Mouse (Mus musculus) T-helper 17 cell (primary cell): ENCODE data around the gene Mosmo.

Source experiments
- in situ Hi-C, 2 experiments: fragments of 300-600 bp; cut with MboI, MseI; formaldehyde crosslinking; loops; 1 replicate in 1 of 2; 2 replicates in 1 of 2; pipeline ENCODE4 v1.15.1; 2025; ENCODE audit warnings: high pct_unique_total_duplicates in 2 of 2

Gene Mosmo

GRCm38 (mm10) chr7:120677001-120677643 is at the start of gene Mosmo:
Mosmo (plus strand) TSS chr7:120677618.
- in situ Hi-C loops: loop anchor here in 1 of 2 experiments (25.0 kb wide), 1 partner anchor 1410 kb away; no protein-coding TSS in a partner anchor

DNA sequence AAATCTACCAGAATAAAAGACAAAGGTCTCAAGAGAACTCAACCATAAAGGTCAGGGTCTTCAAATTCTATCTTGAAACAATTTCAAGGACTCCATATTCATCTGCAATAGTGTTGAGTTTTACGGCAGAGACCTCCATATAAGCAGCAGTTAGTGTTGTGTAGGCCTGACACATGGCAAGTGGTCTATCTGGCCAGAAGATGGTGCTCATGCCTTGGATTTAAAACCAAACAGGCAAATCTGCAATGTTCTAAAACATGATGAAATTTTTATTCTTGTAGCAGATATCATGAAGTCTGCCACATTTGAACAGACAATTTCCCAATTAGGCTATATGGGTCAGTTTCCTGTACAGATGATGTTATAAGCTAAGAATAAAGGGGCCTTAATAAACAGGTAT is 44.9 kb upstream of the Mosmo start:
- in situ Hi-C loops: loop anchor here (5.0 to 25.0 kb wide), 4 partner anchors 190 to 1920 kb away; partner anchors contain the start of genes Ccp110 (in 1 of the 2), Eri2 (in 1 of the 2), Gde1 (in 1 of the 2) and Rexo5 (in 1 of the 2)

GRCm38 (mm10) chr7:120634301-120634700 is 43.1 kb upstream of the Mosmo start:
- in situ Hi-C loops: loop anchor here (5.0 to 25.0 kb wide), 4 partner anchors 188 to 1922 kb away; partner anchors contain the start of genes Ccp110 (in 1 of the 2), Eri2 (in 1 of the 2), Gde1 (in 1 of the 2) and Rexo5 (in 1 of the 2)

GRCm38 (mm10) chr7:120634711-120635361 is 42.6 kb upstream of the Mosmo start, which contains the start of gene Uqcrc2:
Uqcrc2 (plus strand) TSS chr7:120635176.
- in situ Hi-C loops: loop anchor here (5.0 to 25.0 kb wide), 4 partner anchors 187 to 1923 kb away; partner anchors contain the start of genes Ccp110 (in 1 of the 2), Eri2 (in 1 of the 2), Gde1 (in 1 of the 2) and Rexo5 (in 1 of the 2)

DNA sequence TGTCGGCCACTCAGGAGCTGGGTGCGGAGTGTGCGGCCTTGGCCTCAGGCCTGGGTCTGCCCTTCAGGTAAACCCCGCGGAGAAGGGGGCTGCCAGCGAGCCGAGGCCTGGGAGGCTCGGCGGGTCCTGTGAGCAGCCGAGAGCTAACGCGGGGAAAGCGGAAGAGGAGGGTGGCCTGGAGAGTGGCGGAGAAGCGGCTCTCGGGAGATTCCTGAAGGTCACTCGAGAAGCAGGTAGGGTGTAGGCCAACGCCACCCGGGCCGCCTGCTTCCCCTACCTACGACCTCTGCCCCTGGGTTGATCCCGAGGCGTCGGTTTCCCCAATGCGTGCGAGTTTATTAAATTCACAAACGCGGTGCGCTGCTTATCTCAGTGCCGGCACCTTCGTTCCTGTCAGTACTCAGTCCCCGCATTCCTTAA is 42.0 kb upstream of the Mosmo start:
- in situ Hi-C loops: loop anchor here (25.0 kb wide), 2 partner anchors 848 to 1923 kb away; partner anchors contain the start of genes Ccp110 (in 1 of the 2), Eri2 (in 1 of the 2), Gde1 (in 1 of the 2) and Rexo5 (in 1 of the 2)

DNA sequence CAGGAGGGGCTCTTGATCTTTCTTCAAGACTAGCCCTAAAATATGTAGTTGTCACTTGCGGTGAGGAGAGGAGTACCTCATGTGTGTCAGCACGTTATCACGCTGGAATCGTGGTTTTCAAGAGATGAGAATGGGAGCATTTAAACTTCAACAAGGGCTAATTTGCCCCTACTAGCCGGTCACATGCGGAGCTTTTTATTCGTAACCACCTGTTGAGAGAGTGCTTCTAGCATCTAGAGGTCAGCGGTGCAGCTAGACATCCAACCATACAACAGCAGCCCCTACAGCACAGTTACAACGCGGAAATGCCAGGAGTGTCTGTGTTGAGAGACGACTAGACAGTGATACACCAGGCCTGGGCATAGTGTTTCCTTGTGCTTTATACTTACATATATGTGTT is 41.6 kb upstream of the Mosmo start:
- in situ Hi-C loops: loop anchor here (25.0 kb wide), 2 partner anchors 849 to 1924 kb away; partner anchors contain the start of genes Ccp110 (in 1 of the 2), Eri2 (in 1 of the 2), Gde1 (in 1 of the 2) and Rexo5 (in 1 of the 2)

DNA sequence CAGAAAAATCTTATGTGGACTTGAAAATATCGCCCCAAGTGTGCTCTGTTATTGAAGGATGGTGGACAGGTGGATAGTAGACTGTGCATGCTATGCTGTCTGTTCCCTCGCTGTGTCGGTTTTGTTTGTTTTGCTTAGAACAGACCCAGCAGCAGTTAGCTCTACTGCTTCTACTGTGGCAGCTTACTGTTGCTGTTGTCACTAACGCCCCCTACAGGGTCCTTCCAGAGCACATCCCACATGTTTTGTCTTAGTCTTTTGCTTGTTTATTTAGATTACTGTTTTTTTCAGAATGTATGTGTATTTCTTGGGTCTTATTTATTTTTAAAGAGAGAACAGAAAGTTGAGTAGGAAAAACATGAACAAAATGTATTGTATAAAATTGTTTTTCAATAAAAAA is 34.2 kb upstream of the Mosmo start:
- in situ Hi-C loops: loop anchor here (25.0 kb wide), 2 partner anchors 856 to 1931 kb away; partner anchors contain the start of genes Ccp110 (in 1 of the 2), Eri2 (in 1 of the 2), Gde1 (in 1 of the 2) and Rexo5 (in 1 of the 2)

DNA sequence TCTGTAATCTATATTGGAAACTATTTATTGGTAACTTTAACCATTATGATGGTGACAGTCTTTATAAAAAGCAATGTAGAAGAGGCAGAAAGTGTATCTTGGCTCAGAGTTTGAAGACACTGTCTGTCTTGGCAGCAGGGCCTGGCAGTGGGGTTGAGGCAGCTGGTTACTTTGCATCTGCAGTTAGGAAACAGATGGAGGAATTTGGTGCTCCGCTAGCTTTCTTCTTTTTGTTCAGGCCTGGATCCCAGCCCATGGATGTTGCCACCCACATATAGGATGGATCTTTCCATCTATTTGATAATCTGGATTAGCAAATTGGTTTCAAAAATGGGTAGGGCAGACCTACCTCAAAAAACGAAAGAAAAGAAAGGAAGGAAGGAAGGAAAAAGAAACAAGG is 29.6 kb upstream of the Mosmo start:
- in situ Hi-C loops: loop anchor here (25.0 kb wide), 2 partner anchors 861 to 1936 kb away; partner anchors contain the start of genes Ccp110 (in 1 of the 2), Eri2 (in 1 of the 2), Gde1 (in 1 of the 2) and Rexo5 (in 1 of the 2)

DNA sequence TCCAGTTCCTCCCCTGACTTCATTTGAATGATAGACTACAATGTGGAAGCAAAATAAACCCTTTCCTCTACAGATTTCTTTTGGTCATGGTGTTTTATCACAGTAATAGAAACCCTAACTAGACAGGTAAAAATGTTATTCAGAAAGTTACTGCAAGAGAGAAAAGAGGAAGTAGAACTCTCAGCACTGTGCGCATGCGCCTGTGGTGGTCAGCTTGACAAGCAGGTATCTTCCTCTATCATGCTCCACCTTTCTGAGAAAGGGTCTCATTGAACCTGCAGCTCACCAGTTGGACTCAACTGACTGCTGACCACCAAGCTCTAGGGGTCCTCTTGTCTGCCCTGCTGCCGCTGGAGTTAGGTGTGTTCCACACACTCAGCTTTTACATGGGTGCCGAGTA is 15.3 kb upstream of the Mosmo start:
- in situ Hi-C loops: no loop called here

GRCm38 (mm10) chr7:120670153-120670875 is 7.1 kb upstream of the Mosmo start, which contains the start of gene Pdzd9:
Pdzd9 (minus strand) TSS chr7:120670343.
- in situ Hi-C loops: loop anchor here (5.0 kb wide), 4 partner anchors 62 to 247 kb away; partner anchors contain the start of gene Polr3e (in 1 of the 2)

GRCm38 (mm10) chr7:120671271-120671670 is 6.1 kb upstream of the Mosmo start:
- in situ Hi-C loops: loop anchor here (5.0 kb wide), 4 partner anchors 61 to 246 kb away; partner anchors contain the start of gene Polr3e (in 1 of the 2)

GRCm38 (mm10) chr7:120677764-120678531 is 530 bp downstream of the Mosmo start:
- in situ Hi-C loops: loop anchor here in 1 of 2 experiments (25.0 kb wide), 1 partner anchor 1409 kb away; no protein-coding TSS in a partner anchor

GRCm38 (mm10) chr7:120679023-120679422 is 1.6 kb downstream of the Mosmo start:
- in situ Hi-C loops: loop anchor here in 1 of 2 experiments (25.0 kb wide), 1 partner anchor 1408 kb away; no protein-coding TSS in a partner anchor

DNA sequence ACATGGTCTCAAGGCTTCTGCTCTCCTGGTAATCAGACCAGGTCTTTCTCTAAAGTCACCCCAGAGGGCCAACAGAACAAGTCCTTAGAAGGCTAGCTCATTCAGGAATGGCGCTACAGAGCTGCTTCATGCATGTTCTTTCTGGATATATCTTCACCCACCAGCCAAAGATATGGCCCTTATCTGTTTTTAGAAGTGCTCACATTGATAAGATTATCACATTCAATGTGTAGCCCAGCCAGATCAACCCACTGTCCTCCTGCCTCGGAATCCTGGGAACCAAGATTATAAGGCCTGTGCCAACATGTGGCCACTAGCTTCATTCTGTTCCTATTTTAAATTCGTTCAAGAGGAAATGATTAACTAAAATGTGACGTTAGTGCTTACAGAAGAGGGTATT is 4.6 kb downstream of the Mosmo start:
- in situ Hi-C loops: loop anchor here in 1 of 2 experiments (25.0 kb wide), 1 partner anchor 1405 kb away; no protein-coding TSS in a partner anchor

DNA sequence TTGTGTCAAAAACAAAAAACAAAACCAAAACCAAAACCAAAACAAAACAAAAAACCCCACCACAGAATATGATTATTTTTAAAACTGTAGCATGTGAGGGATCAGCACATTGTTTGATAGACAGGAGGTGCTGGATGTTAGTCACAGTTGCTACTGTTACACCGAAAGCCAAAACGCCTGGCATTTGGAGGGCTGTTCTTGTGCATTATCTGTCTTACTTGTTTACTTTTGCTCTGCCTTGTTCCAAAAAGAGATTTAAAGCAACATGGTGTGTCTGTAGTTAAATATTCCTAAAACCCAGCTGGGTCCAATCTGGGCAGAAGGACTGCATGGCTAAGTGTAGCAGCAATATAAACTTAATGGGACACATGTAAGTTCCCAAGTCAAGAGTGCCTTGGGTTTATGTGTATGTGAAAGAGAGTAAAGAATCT is 7.3 kb downstream of the Mosmo start:
- in situ Hi-C loops: loop anchor here in 1 of 2 experiments (25.0 kb wide), 1 partner anchor 1403 kb away; no protein-coding TSS in a partner anchor

- in situ Hi-C loops: loop anchor here in 1 of 2 experiments (25.0 kb wide), 1 partner anchor 1402 kb away; no protein-coding TSS in a partner anchor
These were observed 7.8 kb downstream of the Mosmo start for GRCm38 (mm10) chr7:120685227-120685626.

DNA sequence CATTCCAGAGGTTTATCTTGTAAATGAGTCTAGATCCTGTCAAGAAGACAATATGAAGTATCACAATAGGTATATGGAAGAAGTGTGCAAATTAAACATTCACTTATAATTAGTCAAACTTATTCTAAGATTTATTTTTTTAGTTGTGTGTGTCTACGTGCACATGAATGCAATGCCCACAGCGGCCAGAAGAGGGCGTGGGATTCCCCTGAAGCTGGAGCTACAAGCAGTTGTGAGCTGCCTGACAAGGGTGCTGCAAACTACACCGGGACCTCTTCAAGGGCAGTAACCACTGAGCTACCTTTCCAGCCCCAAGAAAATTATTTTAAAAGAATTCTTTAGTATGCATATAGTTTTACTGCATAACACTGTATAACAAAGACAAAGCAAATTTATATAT is 13.2 kb downstream of the Mosmo start:
- in situ Hi-C loops: loop anchor here in 1 of 2 experiments (25.0 kb wide), 1 partner anchor 1397 kb away; no protein-coding TSS in a partner anchor

DNA sequence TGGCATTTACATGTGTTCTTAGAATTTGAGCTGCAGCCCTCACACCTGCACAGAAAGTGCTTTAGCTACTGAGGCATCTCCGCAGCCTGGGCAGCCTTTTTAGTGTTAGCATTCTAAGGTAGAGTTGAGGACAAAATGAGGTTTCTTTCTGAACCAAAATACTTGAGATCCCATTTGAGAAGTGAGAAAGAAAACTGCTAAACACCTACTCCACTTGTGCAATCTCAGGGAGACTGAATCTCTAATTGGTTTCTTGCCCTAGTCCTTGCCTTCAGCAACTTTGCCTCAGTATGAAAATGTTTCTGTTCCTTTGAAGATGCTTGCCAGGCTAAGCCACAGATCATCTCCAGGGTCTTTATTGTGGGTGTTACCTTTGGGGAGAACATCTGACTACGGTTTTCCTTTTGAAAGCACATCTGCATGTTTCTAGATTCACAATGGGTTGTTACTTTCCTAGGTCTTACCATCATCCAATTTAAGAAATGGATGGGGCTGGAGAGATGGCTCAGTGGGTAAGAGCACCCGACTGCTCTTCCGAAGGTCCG is 16.5 kb downstream of the Mosmo start:
- in situ Hi-C loops: loop anchor here in 1 of 2 experiments (25.0 kb wide), 1 partner anchor 1393 kb away; no protein-coding TSS in a partner anchor

GRCm38 (mm10) chr7:120695196-120695595 is 17.8 kb downstream of the Mosmo start:
- in situ Hi-C loops: loop anchor here in 1 of 2 experiments (25.0 kb wide), 1 partner anchor 1392 kb away; no protein-coding TSS in a partner anchor
